Mouse (Mus musculus): ENCODE measurements around the gene Foxn1.

Gene Foxn1

DNA sequence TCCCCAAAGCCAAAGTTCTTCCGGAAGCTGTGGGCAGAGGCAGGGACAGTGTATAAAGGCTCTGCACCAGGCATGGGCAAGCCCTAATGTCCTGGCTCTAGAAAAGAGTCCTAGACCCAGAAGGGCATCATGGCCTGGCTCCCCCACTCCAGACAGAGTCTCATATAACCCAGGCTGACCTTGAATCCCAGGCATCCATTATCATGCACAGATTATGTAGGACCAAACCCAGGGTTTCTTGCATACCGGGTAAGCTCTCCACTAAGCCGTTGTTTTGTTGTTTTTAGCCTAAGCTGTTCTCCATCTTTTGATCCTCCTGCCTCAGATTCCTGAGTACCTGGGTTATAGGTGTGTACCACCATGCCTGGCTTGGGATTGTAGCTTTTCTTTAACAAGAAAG is 14.6 kb upstream of the Foxn1 start:
- DNase-seq (ENCODE audit: low read depth, low spot score), result no peak

DNA sequence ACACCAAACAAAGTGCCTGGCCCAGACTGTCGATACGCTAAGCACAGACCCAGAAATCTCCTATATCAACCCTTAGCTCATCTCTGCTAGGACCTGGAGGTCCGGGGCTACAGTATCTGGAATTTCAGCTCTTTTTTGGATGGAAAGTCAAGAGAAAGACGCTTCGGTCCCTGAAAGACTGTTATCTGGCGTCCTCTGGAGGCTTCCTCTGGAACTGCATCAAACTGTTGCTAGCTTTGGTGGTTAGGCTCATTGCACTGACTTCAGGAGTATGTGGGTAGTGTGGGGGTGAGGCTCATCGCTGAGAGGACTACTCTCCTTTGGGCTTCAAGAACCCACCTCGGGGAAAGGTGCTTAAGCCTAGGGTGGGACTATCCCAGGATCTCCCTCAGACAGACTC is 13.3 kb upstream of the Foxn1 start:
- DNase-seq (ENCODE audit: low read depth, low spot score), result peak; percentile 79

GRCm38 (mm10) chr11:78398212-78398611 is 11.9 kb upstream of the Foxn1 start:
- no peak for DNase-seq (ENCODE audit: low read depth, low spot score)

DNA sequence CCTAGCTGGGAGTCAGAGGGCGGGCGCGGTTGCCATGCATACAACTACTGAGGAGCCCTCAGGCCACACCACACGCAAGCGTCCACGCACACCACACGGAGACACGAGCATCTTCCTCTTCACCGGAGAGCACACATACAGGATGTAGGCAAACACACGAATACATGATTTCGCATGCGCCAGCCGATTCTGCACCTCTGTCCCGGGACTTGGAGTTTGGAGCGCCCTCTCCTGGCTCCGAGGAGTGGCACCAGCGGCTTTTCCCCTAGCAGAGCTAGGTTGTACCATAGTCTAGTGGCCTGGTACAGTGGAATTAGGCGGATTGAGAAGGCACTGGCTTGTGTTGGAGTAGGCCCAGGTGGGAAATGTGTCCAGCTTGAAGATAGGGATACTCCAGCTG is 11.0 kb upstream of the Foxn1 start:
- peak; percentile 82 for DNase-seq (ENCODE audit: low read depth, low spot score)

DNA sequence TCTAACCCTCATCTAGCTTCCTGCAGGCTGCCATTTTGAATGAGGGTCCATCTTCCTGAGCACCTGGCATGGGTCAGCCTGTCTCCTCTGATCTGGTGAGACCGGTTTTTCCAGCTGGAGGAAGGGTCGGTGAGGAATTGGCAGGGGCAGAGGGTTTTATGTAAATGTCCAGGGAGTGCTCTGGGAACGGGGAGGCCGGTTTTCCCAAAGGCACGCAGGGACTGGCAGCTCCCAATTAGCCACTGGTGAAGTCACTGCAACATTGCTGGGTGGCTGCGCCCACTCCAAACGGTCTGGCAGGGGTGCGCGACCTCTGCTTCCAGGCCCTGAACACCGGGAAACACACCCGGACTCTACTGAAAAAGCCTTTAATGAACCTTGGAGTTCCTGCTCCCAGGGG is 10.6 kb upstream of the Foxn1 start:
- DNase-seq (ENCODE audit: low read depth, low spot score), result no peak

DNA sequence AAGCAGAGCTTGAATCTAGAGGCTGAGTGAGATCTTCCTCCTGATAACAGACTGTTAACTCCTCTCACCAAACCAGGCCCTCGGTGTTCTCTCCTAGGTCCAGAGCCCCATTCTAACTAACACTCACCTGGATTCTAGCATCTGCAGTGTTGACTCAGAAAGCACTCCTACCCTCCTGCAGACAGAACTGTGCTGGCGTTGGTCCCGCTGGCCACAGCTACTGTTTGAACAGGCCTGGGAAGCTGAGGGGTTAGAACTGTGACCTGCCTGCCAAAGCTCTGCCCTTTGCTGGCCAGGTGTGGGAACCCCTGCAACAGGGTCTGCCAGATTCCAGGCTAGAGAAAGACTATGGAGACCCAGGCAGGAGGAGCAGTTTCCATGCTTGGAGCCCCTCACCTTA is 6.4 kb upstream of the Foxn1 start:
- no peak for DNase-seq (ENCODE audit: low read depth, low spot score)

- DNase-seq (ENCODE audit: low read depth, low spot score), result no peak
Measured at GRCm38 (mm10) chr11:78385776-78386175, 582 bp downstream of the Foxn1 start.

DNA sequence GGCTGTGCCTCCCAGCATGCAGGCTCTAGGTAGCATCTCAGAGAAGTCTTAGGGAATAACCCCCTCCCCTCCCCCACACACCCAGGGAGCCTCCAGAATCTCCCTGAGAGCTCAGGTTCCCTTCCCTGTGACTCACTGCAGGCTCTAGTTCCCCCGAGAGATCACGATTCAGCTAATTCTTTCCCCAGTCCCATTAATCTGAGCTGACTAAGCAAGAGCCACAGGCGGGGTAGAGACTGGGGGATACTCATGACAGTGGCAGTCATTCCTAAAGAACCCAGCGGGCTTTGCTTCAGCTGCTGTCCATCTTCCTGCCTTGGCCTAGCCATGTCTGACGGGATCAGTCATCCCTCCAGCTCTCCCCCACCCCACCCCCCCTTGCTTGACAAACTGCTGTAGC is 3.7 kb downstream of the Foxn1 start:
- no peak for DNase-seq (ENCODE audit: low read depth, low spot score)

DNA sequence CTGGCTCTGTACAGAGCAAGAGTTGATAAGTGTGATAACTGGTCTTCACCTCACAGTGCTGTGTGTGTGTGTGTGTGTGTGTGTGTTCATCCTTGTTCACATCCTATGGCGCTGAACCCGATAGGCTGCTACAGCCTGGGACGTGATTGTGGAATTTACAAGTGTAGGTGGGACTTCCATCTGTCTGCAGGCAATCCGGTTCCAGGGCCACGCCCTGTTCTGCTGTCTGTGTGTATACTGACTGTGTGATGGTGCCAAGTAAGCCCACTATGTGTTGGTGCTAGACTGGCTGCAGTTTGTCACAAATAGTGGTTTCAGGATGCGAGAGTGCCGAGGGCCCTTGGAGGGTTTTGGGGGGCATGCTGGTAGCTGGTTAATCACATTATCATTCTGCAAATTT is 4.1 kb downstream of the Foxn1 start:
- no peak for DNase-seq (ENCODE audit: low read depth, low spot score)

DNA sequence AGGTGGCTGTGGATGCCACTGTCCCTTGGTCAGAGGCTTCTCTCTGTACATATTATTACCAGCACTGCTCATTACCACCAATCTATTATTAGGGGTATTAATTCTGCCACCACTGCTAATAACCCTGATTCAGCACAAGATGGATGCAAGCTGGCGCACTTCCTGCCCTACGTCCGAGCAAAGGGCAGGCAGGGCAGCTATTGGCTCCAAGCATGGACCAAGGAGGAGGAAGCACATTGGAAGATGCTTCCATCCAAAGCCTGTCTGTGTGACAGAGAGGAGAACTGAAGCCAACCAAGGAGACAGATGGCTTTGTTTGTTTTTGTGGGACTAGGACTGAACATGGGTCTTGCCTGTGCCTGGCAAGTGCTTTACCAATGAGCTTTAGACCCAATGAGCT is 5.4 kb downstream of the Foxn1 start:
- DNase-seq (ENCODE audit: low read depth, low spot score), result no peak

- no peak for DNase-seq (ENCODE audit: low read depth, low spot score)
Measured at GRCm38 (mm10) chr11:78380351-78380750, 6.0 kb downstream of the Foxn1 start.

DNA sequence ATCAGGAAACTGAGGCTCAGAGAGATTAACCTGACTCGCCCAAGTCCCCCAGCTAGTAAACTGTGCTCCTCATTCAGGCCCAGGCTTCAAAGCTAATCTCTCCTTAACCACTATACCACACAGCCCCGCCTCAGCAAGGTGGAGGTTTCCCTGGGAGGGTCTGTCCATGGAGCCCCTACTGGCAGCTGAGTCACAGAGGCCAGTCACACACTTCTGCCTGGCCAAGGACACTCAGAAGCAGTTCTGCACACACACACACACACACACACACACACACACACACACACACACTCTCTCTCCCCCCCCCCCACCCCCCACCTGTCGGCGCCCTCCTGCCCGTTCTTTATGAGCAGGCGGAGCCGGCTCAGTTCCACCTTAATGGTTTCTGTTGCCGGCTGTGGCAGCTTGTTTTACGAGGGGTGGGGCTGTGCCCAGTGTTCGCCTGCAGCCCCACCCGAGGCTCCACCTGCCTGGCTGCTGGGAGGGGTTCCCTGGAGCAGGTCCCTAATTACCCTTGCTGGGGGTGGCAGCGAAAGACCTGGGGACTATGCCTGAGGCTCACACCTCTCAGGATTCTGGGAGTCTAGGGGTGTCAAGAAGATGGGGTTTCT is 8.7 kb downstream of the Foxn1 start:
- DNase-seq (ENCODE audit: low read depth, low spot score), result no peak

- no peak for DNase-seq (ENCODE audit: low read depth, low spot score)
Measured at GRCm38 (mm10) chr11:78374147-78374546, 12.2 kb downstream of the Foxn1 start.

GRCm38 (mm10) chr11:78372610-78373009 is 13.7 kb downstream of the Foxn1 start:
- no peak for DNase-seq (ENCODE audit: low read depth, low spot score)

- no peak for DNase-seq (ENCODE audit: low read depth, low spot score)
Measured at GRCm38 (mm10) chr11:78372166-78372565, 14.2 kb downstream of the Foxn1 start.

DNA sequence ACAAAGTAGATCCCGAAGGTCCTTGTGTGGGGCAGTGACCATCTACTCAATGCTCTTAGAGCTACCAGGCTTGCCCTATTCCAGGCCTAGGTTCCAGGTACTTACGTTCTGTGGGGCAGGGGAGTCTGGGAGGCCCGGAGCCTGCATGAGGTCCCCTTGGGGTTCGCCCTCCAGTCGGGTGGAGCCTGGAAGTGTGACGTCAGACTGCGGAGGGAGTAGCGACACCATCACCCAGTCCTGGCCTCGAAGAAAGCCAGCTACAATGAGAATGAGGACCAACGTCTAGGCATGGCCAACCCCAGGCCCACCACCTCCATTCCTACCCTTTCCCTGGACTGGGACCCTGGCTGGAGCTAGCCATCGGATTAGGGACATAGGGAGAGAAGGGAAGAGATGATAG is 14.6 kb downstream of the Foxn1 start:
- DNase-seq (ENCODE audit: low read depth, low spot score), result no peak

GRCm38 (mm10) chr11:78370389-78370788 is 16.0 kb downstream of the Foxn1 start:
- no peak for DNase-seq (ENCODE audit: low read depth, low spot score)

DNA sequence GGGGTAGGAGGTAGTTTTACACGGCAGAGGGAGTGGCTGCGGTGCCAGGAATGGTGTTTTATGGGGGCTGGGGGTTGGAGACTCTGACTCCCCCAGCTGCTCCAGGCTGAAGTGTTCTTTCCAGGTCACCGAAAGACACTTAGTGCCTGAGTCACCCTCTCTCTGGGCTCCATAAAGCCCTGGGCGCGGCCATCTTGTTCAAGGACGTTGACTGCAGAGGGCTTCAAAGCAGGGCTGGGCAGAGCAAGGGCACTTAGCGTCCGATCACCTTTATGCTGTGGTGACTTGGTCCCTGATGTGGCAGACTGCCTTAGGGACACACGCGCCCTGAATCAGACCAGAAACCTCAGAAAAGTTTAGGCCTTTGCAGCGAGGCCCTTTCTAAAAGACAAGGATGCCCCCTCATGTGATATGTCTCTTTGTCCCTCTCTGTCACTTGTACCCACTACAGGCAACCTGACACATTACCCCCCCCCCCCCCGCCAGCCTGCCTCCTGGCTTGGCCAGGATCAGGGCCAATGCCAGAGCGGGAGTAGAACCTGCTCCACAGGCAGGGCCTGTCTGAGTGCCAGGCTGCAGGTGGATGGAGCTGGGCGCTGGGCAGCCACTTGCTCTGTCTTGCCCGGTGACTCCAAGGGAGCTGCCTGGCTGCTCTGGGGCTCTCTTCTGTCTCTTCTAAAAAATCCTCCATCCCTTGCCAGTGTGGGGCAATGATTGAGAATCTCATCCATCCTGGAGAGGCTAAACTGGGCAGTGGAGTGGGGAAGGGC is 18.7 kb downstream of the Foxn1 start:
- DNase-seq (ENCODE audit: low read depth, low spot score), result no peak

DNA sequence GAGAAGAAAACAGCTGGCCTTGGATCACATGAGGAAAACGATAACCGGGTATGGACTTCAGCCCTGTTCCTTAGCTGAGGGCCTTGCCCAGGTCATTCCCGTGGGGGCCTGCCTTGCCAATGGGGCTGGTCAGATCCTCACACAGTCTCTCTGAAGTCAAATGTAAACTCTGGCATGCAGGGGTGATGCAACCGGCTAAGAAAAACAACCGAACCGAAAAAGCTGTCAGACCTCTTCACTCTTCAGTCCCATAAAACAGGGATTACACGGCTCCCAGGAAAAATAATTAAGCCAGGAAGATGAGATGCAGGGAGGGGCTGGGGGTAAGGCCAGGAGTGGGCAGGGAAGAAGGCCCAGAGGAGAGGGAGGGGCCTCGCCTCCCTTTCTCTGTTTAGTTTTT is 22.3 kb downstream of the Foxn1 start:
- no peak for DNase-seq (ENCODE audit: low read depth, low spot score)

GRCm38 (mm10) chr11:78363309-78364007 is 22.9 kb downstream of the Foxn1 start:
- no peak for DNase-seq (ENCODE audit: low read depth, low spot score)

DNA sequence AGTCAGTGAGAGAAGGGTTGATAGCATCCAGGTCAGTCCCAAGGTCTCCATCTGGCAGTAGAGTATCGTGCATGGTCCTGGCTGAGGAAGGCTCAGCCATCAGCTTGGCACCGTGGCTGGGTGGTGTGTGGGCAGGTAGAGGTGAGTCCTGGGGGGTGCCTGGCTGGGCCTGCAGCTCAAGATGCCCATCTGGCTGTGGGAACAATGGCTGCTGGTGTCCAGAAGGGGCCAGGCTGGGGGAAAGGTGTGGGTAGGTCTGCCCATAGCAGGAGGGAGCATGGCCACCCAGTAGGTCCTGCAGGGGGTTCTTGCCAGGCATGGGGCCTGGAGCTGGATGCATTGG is 25.6 kb downstream of the Foxn1 start:
- no peak for DNase-seq (ENCODE audit: low read depth, low spot score)

DNA sequence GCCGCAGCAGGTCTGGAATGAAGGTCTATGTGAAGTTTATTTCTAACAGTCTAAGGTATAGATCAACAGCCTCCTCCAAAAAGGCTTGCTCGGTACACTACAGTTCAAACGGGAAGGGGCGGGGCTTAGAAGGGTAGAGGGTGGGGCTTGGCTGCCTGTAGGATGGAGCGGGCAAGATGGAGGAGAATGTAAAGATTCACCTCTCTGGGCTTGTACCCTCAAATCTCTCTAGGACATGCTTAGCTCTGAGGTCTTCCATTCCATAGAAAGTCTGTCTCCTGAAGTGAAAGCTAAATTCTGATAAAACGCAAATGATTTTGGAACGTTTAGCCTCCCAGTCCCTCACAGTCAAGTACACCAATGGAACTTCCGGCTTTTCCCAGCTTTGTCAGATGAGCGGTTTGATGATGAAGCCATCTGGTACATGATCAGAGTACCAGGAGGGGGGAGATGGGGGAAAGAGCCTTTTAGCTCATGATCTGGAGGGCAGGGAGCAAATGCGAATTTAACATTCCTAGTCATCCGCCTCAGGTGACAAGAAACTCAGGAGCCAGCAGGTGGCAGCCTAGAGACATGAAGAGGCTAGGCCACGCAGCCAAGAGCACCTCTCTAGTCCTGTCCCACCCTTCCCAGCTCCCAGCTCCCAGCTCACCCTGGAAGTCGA is 26.1 kb downstream of the Foxn1 start:
- peak; percentile 76 for DNase-seq (ENCODE audit: low read depth, low spot score)

Measured in mesoderm, embryonic 11.5 days (tissue).